Mouse (Mus musculus): ENCODE measurements at regions not wholly inside any gene's neighbourhood (a gene's known extent, or its start where the extent isn't known, plus 50 kb on each side); places are given as distances from the start of the nearest gene placed in this dataset.

- no peak for TF ChIP-seq CTCF (IDR thresholded peaks at IDR 0.05; ENCODE audit: extremely low read depth, insufficient read depth, low read length)
- TF ChIP-seq POLR2A (IDR thresholded peaks at IDR 0.05; ENCODE audit: extremely low read depth, insufficient read depth, low read length), result no peak
Observed at GRCm38 (mm10) chr14:67153621-67154020, 1144.6 kb upstream of the Gulo start.

Data from cortical plate, adult 2 months (tissue).